Mouse (Mus musculus) spleen, adult 18-20 months (tissue): ENCODE measurements around the gene Chml.

Experiments used
- DNase-seq, 2 experiments: peaks; one replicate each; pipeline ENCODE4 v3.0.0; 2022; ENCODE audit warnings: mixed read lengths in 2 of 2

The Chml gene

GRCm38 (mm10) chr1:175646952-175647351 is 45.7 kb downstream of the Chml start:
- DNase-seq, result no peak

- peak in 1 of 2 experiments; percentile 41 for DNase-seq
Observed at GRCm38 (mm10) chr1:175643496-175644265, 49.0 kb downstream of the Chml start.

GRCm38 (mm10) chr1:175640435-175641150 is 52.1 kb downstream of the Chml start:
- DNase-seq, result no peak

GRCm38 (mm10) chr1:175639072-175639471 is 53.6 kb downstream of the Chml start:
- DNase-seq, result no peak

- DNase-seq, result no peak
Observed at GRCm38 (mm10) chr1:175637677-175638076, 55.0 kb downstream of the Chml start.

GRCm38 (mm10) chr1:175632470-175632869 is 60.2 kb downstream of the Chml start:
- DNase-seq, result no peak
